Mouse (Mus musculus) ES-CJ7 (cell line): ENCODE results near the gene Klhl26.

Source experiments
- DNase-seq: peaks from one replicate; pipeline ENCODE4 v3.0.0; 2011; ENCODE audit warnings: low read depth, low spot score

The Klhl26 gene

DNA sequence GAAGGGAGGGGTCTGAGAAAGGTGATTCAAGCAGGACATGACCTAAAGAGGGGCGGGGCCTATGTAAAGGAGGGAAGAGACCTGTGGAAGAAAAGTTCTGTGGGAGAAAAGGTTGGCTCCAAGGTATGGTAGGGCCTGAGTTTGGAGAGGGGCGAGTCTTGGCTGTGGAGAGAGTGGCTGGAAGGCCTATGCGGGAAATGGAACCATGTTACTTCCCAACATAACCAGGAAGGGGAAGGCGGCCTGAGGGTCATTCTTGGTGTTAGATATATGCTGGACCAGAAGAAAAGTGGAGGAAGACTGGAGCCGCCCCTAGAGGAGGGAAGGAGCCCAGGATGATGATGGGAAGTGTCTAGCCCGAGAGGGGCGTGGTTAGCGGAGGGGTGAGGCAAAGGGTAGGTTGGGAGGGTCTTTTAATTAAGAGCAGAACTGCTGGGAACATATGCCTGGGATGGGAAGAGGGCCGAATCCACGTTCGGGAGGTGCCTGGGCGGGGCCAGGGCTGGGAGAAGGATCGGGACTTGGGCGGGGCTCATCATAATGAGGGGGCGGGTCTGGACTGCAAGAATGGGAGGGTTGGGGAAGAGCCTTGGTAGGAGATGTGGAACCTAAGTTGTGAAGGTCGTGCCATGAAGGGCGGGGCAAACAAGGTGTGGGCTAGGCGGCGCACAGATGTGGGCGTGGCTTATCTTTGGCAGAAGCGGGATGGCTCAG lies 658 bp upstream of the Klhl26 start:
- peak; percentile 98 for DNase-seq

DNA sequence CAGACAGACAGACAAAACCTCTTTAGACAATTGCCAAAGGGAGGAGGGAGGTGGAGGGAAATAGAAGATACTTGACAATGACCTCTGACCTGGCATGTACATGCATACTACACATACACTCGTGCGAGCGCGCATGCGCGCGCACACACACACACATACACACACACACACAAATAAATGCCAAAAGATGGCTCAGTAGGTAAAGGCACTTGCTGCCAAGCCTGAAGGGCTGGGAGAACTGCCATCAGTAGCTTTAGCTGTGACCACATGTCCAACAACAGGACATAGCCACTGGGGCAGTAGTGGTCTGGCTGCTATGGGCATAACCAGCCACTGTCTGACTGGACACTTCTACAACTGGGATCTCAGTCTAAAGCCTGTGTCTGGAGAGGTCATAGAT lies 4.9 kb downstream of the Klhl26 start:
- no peak for DNase-seq

DNA sequence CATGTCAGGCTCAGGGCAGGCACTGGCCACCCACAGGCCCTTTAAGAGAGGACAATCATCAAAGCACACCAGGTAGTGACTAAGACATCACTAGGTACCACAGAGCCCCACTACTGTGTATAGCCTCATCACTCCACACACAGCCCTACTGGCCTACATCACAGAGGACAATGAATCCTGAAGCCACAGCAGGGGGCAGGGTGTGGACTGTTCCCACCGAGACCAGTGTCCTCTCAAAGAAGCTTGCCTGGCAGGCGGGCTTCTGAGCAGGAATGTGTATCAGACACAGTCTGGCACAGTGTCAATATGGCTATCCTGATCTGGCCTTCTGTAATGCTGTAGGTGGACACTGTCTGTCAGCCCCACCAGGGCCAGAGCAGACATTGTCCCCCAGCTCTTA lies 6.8 kb downstream of the Klhl26 start:
- no peak for DNase-seq

DNA sequence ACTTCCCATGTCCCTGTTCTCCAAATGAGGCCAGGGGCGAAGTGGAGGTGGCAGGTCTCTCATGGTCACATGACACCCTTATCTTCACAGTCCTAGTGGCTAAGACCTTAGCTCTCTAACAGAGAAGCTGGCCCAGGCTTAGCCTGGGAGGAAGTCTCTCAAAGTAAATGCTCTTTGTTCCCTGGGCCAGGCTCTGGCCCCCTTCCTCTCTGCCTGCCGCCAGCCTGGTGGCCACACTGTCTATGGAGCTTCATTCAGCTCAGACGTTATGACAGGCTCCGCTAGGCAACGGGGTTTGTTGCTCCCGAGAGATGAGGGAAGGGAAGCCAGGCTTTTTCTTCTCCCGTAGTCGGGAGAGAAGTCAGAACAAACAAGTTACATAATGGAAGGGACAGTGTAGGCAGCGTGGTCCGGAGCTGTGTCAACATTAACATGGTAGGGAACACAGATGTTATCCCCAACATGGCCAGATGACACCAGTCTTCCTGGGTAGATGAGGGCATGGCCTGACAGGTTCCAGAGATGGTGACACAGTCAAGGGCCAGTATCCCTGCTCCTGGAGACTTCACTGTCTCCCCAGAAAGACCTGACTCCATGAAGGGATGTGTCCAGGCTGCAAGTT lies 7.4 kb downstream of the Klhl26 start:
- DNase-seq: no peak

DNA sequence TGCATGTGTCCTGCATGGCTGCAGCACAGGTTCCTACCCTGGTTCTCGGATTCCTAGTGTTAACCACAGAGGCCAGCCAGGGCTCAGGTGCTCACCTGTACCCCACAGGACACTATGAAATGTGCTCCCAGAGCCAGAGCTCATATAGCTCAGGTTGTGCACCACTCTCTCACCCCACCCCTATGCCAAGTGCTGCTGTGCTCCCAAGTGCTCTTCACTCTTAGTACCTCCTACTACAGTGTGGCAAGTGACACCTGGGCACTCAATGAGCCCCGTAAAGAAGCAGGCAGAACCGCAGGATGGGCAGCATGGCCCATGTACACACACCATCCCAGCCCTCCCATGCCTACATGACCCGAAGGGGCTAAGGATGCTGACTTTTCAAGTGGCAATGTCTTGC lies 8.0 kb downstream of the Klhl26 start:
- DNase-seq: no peak

DNA sequence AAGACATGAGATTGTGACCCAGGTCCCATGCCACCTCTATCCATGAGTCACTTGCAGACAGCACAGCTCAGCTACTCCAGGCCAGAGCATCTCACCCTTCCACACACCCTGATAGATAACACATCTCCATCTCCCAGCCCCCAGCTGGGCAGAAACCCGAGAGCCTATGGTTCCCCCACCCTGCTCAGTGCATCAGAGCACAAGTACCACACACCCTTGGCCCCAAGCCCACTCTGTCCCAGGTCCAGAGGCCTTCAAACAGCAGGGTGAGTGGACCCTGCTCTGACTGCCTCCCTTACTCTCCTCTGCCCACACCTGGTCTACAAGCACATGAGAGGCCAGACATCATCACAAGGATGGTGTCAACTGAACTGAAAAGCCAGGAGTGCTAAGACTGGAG lies 8.9 kb downstream of the Klhl26 start:
- DNase-seq: no peak

DNA sequence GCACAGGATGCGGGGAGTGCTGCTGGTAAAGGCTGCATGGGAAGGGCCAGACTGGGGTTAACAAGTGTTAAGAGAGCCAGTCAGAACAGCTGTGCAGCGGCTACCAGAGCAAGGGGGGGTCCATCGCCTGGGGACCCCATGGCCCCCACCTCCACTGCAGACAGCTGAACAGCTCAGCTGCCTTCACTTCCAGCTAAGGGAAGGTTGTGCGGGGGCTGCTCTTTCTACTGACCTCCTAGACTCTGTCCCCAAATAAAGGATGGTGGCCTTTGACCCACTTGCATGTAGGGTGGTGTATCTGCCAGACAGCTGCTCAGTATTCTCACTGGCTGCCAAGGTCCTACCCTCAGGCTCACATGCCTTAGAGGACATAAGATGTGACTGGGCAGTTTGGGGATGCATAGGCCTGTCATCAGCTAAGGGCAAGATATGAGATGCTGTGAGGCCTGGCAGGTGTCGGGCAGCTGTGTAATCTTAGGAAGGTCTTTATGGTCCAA lies 9.5 kb downstream of the Klhl26 start:
- DNase-seq: no peak

DNA sequence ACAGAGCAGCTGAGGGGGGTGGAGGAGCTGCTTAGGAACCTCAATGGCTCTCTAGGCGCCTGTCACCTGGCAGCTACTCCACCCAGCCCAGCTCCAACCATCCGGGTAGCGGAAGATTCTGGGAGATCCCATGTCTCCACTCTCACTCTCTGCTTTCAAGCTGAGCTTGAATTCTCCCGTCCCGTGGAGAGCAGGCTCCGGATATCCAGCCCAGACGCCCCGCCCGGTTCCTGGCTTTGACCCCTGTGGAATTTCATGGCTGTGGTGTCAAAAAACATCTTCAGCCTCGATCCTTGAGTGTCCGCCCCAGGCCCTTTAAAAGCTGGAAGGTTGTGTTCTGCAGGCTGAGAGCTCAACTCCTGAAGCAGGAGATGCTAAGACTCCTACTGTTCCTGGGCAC lies 10.0 kb downstream of the Klhl26 start:
- DNase-seq: no peak

DNA sequence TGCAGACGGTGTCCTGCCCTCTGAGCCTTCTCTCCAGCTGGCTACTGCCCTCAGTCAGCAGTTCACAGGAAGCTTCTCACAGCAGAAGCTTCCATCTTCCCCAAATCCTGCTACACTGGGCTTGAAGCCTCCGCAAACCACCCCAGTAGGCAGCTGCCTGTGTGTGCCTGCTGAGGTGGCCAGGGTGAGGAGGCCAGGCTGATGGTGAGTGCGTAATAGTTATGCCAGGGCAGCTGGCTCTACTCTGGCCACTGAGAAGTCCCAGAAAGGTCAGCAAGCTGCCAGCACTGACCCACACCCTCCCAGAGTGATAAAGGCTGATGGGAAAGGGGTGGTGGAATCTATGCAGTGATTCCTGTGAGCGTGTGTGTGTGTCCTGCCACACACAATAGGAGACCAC lies 10.5 kb downstream of the Klhl26 start:
- DNase-seq: no peak

DNA sequence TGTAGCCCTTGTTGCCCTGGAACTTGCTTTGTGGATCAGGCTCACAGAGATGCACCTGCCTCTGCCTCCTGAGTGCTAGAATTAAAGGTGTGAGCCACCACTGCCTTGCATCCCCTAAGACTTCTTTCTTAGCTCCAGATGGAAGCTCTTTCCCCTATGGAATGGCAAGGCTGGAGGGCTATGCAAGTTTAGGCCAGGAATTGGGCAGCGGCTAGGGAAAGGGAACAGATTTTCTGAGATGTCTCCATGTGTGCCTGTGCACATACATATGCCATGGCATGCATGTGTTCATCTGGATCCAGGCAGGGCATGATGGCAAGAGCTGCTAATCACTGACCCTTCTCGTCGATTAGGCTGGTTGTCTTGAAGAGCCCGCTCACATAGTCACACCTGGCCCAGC lies 11.1 kb downstream of the Klhl26 start:
- no peak for DNase-seq

DNA sequence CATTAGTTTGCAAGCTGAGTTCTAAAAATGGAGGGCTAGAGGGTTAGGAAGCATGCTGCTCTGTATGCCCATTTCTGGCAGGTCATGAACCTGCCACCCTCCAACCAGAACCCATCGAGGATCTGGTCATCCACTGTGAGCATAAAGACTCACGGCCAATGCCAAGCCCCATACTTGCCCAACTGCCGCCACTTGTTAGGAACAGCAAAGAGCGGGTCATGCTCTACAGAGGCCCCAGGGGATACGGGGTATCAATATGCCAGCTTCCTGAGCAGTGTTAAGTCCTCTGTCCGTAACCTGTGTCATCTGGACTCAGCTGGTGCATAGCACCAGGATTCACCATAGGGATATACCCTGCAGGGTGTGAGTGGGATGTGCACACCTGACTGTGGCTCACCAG lies 12.6 kb downstream of the Klhl26 start:
- no peak for DNase-seq

DNA sequence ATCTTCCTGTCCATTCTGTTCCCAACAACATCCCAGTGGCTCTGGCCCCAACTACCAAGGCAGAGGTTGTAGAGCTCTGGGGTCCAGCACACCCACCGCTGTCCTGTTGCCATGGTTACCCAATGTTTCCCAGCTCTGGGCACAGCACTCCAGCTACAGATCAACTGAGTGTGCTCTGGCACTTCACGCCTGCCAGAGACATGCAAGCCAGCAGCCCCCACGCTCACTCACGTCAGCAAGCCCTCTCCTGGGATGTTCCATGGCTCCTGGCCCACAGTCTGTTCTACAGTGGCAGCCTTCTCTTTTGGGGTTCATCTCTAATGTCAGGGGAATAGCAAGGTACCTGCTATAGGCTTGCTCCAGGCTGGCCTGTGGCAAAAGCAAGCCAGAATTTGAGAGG lies 13.5 kb downstream of the Klhl26 start:
- no peak for DNase-seq

DNA sequence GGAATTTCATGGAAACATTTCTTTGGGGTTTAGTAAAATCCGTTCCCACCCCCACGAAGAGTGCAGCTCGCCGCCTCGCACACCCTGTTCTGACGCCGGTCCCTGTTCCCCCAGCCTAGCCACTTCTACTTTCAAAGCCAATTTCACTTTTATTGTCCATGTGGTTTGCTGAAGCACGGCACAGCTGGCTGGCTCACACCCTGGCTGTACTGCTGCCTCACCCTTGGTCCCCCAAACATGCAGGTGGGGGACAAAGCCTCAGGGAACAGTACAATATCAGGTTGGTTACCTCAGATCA lies 14.3 kb downstream of the Klhl26 start:
- DNase-seq: no peak

DNA sequence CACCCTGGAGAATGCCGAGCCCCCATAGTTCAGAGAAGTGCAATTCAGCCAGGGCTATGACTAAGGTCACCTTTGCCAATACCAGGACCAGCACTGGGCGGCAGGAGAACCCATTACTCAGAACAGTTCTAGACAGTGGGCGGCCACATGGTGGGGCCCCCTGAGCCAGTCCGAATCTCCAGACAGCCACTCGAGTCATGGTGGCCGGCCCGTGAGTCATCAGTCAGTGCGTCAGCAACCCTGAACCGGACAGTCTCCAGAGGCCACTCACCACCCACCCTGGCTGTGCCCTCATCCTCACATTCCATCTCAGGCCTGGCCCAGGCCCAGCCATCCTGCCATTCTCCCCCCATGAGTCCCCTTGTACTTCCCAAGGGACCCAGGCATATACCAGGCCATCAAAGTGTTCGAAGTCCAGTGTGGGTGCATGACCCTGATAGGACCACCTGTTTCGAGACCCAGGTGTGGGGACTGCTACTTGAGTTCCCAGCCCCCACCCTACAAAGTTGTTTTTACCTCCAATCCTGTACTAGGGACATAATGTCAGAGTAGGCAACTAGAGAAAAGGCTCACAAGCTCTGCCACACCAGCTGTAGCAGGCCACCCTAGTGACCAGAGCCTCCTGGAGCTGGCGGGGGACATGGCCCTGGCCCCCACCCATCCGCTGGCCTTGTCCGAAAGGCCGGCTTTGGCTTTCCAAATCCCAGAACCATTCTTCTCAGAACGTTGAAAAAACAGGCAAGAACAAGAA lies 14.8 kb downstream of the Klhl26 start:
- DNase-seq: no peak

DNA sequence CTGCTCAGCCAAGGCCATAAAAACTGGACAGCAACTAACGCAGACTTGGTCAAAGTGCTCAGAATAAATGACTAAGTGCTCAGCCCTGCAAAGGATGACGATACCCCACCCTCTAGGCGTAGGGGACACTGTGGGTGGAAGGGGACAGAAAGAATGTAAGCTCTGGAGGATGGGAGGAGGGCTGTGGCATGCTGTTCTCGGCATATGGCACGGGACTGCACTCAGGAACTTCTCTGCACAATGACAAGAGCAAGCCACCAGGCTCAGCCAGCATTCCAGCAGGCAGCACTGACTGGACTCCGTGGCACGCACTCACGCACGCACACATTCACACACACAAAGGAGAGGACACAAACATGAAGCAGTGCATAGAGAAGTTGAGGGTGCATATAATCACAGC lies 16.2 kb downstream of the Klhl26 start:
- no peak for DNase-seq

DNA sequence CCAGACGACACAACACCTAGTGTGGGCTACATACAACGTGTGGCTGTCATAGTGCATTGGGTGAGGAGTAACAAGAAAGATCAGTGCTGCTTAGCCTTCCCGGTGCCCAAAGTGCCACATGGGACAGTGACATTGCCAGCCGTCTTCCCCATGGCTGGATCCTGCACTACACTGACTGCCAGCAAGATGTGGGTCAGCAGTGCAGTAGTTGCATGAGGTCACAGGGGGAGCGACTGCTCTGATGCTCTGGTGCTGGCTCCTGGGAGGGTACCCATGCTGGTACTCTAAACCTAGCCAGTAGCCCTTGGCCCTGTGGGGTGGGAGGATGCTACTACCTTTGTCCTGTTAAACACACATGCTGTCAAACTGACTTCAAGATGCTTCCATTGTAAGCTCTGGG lies 16.6 kb downstream of the Klhl26 start:
- no peak for DNase-seq

DNA sequence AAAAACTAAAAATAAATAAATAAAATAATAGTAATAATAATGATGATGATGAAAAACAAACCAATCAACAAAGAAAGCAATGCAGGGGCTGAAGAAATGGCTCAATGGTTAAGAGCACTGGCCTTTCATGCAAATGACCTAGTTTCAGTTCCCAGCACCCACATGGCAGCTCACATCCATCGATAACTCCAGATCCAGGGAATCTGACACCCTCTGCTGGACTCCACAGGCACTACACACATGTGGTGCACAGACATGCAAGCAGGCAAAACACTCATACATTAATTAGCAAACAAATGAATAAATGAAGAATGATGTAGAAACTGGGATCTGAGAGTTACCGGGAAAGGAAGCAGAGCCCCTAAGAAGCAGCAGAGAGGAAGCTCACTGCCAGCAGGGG lies 17.1 kb downstream of the Klhl26 start:
- DNase-seq: peak; percentile 56

DNA sequence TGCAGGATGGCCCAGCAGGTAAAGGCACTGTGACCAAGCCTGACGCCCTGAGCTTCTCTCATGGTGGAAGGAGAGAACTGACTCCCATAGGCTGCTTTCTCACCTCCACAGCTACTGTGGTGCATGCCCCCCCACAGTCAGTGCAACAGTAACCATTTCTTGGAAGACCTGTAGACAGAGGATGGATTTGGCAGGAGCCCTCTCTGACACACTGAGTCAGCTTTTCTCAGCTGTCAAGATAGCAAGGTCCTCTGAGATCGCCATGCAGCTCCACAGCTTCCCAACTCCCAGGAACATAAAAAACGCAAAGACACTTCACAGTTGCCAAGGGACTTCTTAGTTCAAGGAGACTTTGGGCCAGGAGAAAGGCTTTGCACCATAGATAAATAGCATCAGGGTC lies 18.3 kb downstream of the Klhl26 start:
- no peak for DNase-seq

DNA sequence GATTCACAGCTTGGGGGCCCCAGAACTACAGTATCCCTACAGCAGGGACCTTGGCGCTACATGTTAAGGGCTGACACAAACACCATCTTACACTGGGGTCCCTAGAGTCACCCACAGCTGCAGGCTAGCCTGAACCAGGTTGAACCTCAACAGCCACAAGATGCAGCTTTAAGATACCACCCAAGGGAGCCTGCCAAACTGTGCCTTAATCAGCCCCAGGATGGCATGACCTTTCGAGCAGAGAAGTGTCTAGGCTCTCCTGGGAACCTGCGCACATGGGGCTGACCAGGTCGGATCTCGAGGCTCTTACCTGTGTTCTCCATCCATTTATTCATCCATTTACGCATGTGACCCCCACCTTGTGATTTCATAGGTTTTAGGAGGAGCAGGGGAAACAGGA lies 18.9 kb downstream of the Klhl26 start:
- no peak for DNase-seq

DNA sequence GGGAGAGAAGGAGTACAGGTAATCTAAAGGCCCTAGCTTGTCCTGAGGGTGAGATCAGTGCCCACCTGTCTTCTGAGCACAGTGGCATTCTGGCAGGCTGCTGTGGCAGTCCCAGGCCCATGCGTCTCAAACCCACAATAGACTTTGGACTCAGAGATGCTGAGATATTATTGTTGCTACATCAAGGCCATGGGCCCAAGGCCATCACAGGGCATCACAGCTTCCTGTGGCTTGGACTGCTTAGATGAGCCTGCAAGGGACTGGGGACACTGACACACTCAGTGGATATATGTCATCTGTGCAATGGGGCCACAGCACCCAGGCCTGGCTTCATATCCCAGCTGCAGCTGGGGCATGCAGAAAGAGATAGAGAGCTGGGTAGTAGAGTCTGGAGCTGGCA lies 19.8 kb downstream of the Klhl26 start:
- DNase-seq: no peak

DNA sequence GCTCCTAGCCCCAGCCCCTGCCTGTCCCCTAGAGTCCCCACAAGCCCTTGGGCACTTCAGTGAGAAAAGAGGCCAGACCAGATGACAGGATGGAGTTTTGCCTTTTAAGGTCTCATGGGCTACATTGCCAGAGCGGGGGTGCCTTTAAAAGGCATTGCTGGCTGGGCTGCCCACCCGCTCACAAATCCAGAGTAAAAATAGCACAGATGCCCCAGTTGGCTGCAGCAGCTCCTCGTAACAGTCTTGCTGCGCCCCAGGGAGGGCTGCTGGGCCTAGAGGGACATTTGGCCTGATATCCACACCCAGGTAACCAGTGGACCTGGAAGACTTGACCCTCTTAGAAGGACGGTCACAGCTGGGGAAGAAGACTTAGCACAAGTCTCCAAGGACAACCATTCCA lies 22.9 kb downstream of the Klhl26 start:
- no peak for DNase-seq

DNA sequence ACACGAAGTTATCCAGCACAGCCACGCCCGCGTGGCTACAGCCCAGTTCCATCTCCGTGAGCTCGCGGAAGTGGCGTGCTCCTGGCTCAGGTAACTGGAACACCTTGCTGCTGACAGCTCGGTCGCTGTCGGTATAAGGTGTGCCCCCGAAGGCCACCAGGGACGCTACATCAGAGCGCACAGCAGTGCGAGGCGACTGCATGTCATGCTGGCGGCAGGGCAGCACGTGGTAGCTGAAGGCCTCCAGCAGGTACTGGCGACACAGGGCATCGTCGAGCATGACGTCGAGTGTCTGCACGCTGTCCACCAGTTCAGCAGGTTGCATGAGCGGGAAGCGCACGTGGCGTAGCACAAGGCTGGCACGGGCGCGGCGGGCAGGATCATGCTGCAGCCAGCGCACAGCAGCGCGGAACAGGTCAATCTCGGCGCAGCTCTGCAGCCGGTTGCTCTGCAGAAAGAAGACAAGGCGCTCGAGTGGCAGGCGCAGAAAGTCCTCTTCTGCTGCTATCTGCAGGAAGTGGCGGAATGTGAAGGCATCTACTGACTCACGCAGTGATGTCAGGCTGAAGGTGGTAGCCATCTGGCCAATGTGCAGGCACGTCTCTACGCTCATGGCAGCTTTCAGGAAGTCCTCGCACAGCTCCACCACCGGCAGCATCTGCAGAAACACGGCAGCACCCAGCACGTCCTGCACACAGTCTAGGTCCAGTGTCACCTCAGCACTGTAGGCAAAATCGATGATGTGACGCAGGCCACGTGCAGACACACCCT lies 24.4 kb downstream of the Klhl26 start:
- peak; percentile 68 for DNase-seq
